Mouse (Mus musculus) heart, adult 2 months (tissue): ENCODE data around the gene Pik3cb.

Source experiments
- EP300 ChIP-seq: fragments of 200-500 bp; IDR thresholded peaks from 2 replicates; pipeline ENCODE4 v1.6.1; 2011; ENCODE audit warnings: low read depth, low read length, control low read depth; ENCODE audit not compliant: insufficient read depth
- POLR2A ChIP-seq: fragments of 200-500 bp; IDR thresholded peaks from 2 replicates; pipeline ENCODE4 v1.6.1; 2011; ENCODE audit warnings: mild to moderate bottlenecking, low read depth, low read length, control low read depth; ENCODE audit not compliant: insufficient read depth

GRCm38 (mm10) chr9:99041994-99042393 lies 98.4 kb downstream of the Pik3cb start:
- TF ChIP-seq POLR2A (no peak), EP300 (no peak)
